Mouse (Mus musculus): ENCODE data around the gene Mfsd4b3. TPM values are rescaled to one million over a fixed set of nuclear protein-coding genes. Genes with fewer than 3 reads are reported as not detected.

The Mfsd4b3 gene
- polyA plus RNA-seq, 1 experiment: not detected

GRCm38 (mm10) chr10:39974982-39975381, 15.0 kb upstream of the Mfsd4b3 start:
- Histone ChIP-seq H3K9me3 (replicated peaks; ENCODE audit: control insufficient read depth, insufficient read depth, low read length, poor library complexity, severe bottlenecking) (peaks cover 29% of the 10 kb centered on the region), H3K9ac (ENCODE audit: low read depth, poor library complexity, severe bottlenecking) (no peak overlapping the region), H3K27me3 (ENCODE audit: control insufficient read depth, insufficient read depth, low read length, poor library complexity, severe bottlenecking) (no peaks in the 10 kb centered on the region; the same call in 1 of the 2 replicates), H3K27ac (ENCODE audit: insufficient read depth, low read length) (no peak overlapping the region), H3K36me3 (ENCODE audit: control insufficient read depth, insufficient read depth, low read length, poor library complexity, severe bottlenecking) (no peaks in the 10 kb centered on the region), H3K4me1 (ENCODE audit: control insufficient read depth, insufficient read depth, low read length) (no peaks in the 10 kb centered on the region), H3K4me3 (ENCODE audit: low read depth, low read length) (no peak overlapping the region)
- TF ChIP-seq POLR2A (IDR thresholded peaks at IDR 0.05; ENCODE audit: insufficient read depth, low read length): no peak
- TF ChIP-seq EP300 (IDR thresholded peaks at IDR 0.05; ENCODE audit: insufficient read depth, low read depth, low read length): no peak
- TF ChIP-seq CTCF (IDR thresholded peaks at IDR 0.05; ENCODE audit: low read depth, low read length): no peak

GRCm38 (mm10) chr10:39967512-39967911, 7.6 kb upstream of the Mfsd4b3 start:
- H3K9me3 ChIP-seq (replicated peaks; ENCODE audit: control insufficient read depth, insufficient read depth, low read length, poor library complexity, severe bottlenecking): no peaks in the 10 kb centered on the region
- H3K9ac ChIP-seq (ENCODE audit: low read depth, poor library complexity, severe bottlenecking): no peak overlapping the region
- no peaks in the 10 kb centered on the region; the same call in 1 of the 2 replicates for H3K27me3 ChIP-seq (ENCODE audit: control insufficient read depth, insufficient read depth, low read length, poor library complexity, severe bottlenecking)
- no peak overlapping the region for H3K4me3 ChIP-seq (ENCODE audit: low read depth, low read length)
- no peaks in the 10 kb centered on the region for H3K4me1 ChIP-seq (ENCODE audit: control insufficient read depth, insufficient read depth, low read length)
- no peak overlapping the region for H3K27ac ChIP-seq (ENCODE audit: insufficient read depth, low read length)
- H3K36me3 ChIP-seq (ENCODE audit: control insufficient read depth, insufficient read depth, low read length, poor library complexity, severe bottlenecking): no peaks in the 10 kb centered on the region
- TF ChIP-seq CTCF (IDR thresholded peaks at IDR 0.05; ENCODE audit: low read depth, low read length): no peak

DNA sequence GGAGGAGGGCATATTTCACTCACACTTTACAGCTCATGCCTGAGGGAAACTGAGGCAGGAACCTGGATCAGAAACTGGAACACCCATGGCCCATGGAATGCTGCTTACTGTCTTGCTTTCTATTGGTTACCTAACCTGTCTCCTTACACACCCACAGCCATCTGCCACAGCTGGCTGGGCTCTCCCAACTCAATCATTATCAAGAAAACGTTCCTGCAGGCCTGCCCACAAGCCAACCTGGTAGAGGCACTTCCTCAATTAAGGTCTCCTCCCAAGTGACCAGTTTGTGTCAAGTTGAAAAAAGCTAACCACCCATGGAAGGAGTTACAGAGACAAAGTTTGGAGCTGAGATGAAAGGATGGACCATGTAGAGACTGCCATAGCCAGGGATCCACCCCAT, 2.0 kb upstream of the Mfsd4b3 start:
- Histone ChIP-seq H3K4me3 (ENCODE audit: low read depth, low read length) (no peak overlapping the region), H3K27me3 (ENCODE audit: control insufficient read depth, insufficient read depth, low read length, poor library complexity, severe bottlenecking) (peaks cover 4% of the 10 kb centered on the region; the same call in 1 of the 2 replicates), H3K27ac (ENCODE audit: insufficient read depth, low read length) (no peak overlapping the region), H3K36me3 (ENCODE audit: control insufficient read depth, insufficient read depth, low read length, poor library complexity, severe bottlenecking) (no peaks in the 10 kb centered on the region), H3K9ac (ENCODE audit: low read depth, poor library complexity, severe bottlenecking) (no peak overlapping the region), H3K9me3 (replicated peaks; ENCODE audit: control insufficient read depth, insufficient read depth, low read length, poor library complexity, severe bottlenecking) (no peaks in the 10 kb centered on the region), H3K4me1 (ENCODE audit: control insufficient read depth, insufficient read depth, low read length) (no peaks in the 10 kb centered on the region)
- TF ChIP-seq CTCF (IDR thresholded peaks at IDR 0.05; ENCODE audit: low read depth, low read length) (no peak), EP300 (IDR thresholded peaks at IDR 0.05; ENCODE audit: insufficient read depth, low read depth, low read length) (no peak), POLR2A (IDR thresholded peaks at IDR 0.05; ENCODE audit: insufficient read depth, low read length) (no peak)

DNA sequence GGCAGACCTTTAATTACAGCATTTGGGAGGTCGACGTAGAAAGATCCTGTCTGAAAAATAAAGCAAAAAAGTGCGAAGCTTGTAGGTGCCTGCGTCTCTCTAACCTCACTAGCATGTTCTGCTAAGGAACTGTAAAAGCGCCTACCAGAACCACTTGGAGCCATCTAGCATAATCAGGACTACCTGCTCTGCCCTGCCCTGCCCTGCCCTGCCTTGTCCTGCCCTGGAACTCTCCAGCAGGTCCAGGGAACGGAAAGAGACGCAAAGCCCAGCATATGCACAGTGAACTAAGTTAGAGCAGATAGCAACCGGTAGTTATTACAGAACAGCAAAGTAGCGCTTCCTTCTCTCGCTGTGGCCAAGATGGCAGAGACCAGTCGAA, 479 bp upstream of the Mfsd4b3 start:
- H3K27ac ChIP-seq (ENCODE audit: insufficient read depth, low read length): no peak overlapping the region
- TF ChIP-seq POLR2A (IDR thresholded peaks at IDR 0.05; ENCODE audit: insufficient read depth, low read length) (no peak), EP300 (IDR thresholded peaks at IDR 0.05; ENCODE audit: insufficient read depth, low read depth, low read length) (no peak), CTCF (IDR thresholded peaks at IDR 0.05; ENCODE audit: low read depth, low read length) (no peak)
- peaks cover 4% of the 10 kb centered on the region; the same call in 1 of the 2 replicates for H3K27me3 ChIP-seq (ENCODE audit: control insufficient read depth, insufficient read depth, low read length, poor library complexity, severe bottlenecking)
- no peaks in the 10 kb centered on the region for H3K9me3 ChIP-seq (replicated peaks; ENCODE audit: control insufficient read depth, insufficient read depth, low read length, poor library complexity, severe bottlenecking)
- no peak overlapping the region for H3K4me3 ChIP-seq (ENCODE audit: low read depth, low read length)
- no peak overlapping the region for H3K9ac ChIP-seq (ENCODE audit: low read depth, poor library complexity, severe bottlenecking)
- H3K36me3 ChIP-seq (ENCODE audit: control insufficient read depth, insufficient read depth, low read length, poor library complexity, severe bottlenecking): no peaks in the 10 kb centered on the region
- no peaks in the 10 kb centered on the region for H3K4me1 ChIP-seq (ENCODE audit: control insufficient read depth, insufficient read depth, low read length)

DNA sequence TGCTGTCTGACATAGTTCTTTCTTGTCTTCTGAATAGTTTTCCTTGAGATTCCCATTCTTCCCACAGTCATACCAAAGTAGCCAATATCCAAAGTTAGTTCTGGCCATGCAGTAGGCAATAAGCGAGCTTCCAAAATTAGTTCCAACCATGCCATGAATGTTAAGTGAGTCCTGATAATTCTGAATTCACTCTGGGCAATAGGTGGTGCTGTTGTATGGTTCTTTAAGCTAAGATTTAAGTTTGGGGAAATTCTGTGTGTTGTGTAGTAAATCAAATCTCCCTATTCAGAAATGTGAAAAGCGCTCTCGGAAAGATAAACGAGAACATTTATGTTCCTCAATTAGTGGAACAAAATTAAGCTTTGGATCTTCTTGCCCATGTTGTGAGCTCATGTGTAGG, 1.7 kb downstream of the Mfsd4b3 start:
- Histone ChIP-seq H3K9me3 (replicated peaks; ENCODE audit: control insufficient read depth, insufficient read depth, low read length, poor library complexity, severe bottlenecking) (no peaks in the 10 kb centered on the region), H3K9ac (ENCODE audit: low read depth, poor library complexity, severe bottlenecking) (no peak overlapping the region), H3K4me1 (ENCODE audit: control insufficient read depth, insufficient read depth, low read length) (no peaks in the 10 kb centered on the region), H3K27me3 (ENCODE audit: control insufficient read depth, insufficient read depth, low read length, poor library complexity, severe bottlenecking) (peaks cover 4% of the 10 kb centered on the region; the same call in 1 of the 2 replicates), H3K36me3 (ENCODE audit: control insufficient read depth, insufficient read depth, low read length, poor library complexity, severe bottlenecking) (no peaks in the 10 kb centered on the region), H3K27ac (ENCODE audit: insufficient read depth, low read length) (no peak overlapping the region), H3K4me3 (ENCODE audit: low read depth, low read length) (no peak overlapping the region)
- TF ChIP-seq CTCF (IDR thresholded peaks at IDR 0.05; ENCODE audit: low read depth, low read length): no peak
- TF ChIP-seq EP300 (IDR thresholded peaks at IDR 0.05; ENCODE audit: insufficient read depth, low read depth, low read length): no peak
- no peak for TF ChIP-seq POLR2A (IDR thresholded peaks at IDR 0.05; ENCODE audit: insufficient read depth, low read length)

DNA sequence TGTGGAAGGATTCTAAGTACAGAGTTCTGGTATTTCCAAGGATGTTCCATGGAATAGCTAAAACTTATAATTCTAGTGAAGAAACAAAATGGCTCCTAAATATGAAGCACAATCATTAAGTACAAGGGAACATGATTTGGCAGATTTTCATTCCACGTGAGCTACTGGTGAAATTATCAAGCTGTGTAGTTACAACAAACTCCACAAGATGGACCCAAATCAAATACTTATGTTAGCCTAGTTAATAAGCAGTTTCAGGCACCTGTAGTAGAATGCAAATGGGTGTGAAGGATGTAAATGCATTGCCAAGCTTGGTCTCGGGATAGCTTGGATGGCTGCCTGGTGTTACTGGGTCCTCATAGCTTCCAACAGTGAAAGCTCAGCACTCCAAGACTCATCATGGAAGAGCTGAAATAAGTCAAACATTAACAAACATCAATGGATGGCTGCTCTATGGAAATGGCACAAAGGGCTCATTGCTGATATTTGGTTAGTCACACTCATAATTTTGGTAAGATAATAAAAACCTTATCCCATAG, 3.5 kb downstream of the Mfsd4b3 start:
- peaks cover 4% of the 10 kb centered on the region; the same call in 1 of the 2 replicates for H3K27me3 ChIP-seq (ENCODE audit: control insufficient read depth, insufficient read depth, low read length, poor library complexity, severe bottlenecking)
- no peaks in the 10 kb centered on the region for H3K4me1 ChIP-seq (ENCODE audit: control insufficient read depth, insufficient read depth, low read length)
- H3K9ac ChIP-seq (ENCODE audit: low read depth, poor library complexity, severe bottlenecking): no peak overlapping the region
- TF ChIP-seq POLR2A (IDR thresholded peaks at IDR 0.05; ENCODE audit: insufficient read depth, low read length) (no peak), CTCF (IDR thresholded peaks at IDR 0.05; ENCODE audit: low read depth, low read length) (no peak), EP300 (IDR thresholded peaks at IDR 0.05; ENCODE audit: insufficient read depth, low read depth, low read length) (no peak)
- H3K27ac ChIP-seq (ENCODE audit: insufficient read depth, low read length): no peak overlapping the region
- no peaks in the 10 kb centered on the region for H3K36me3 ChIP-seq (ENCODE audit: control insufficient read depth, insufficient read depth, low read length, poor library complexity, severe bottlenecking)
- H3K9me3 ChIP-seq (replicated peaks; ENCODE audit: control insufficient read depth, insufficient read depth, low read length, poor library complexity, severe bottlenecking): no peaks in the 10 kb centered on the region
- no peak overlapping the region for H3K4me3 ChIP-seq (ENCODE audit: low read depth, low read length)

All from ES-Bruce4 (cell line).